Mouse (Mus musculus) lung, postnatal 0 days (tissue): Measurements from ENCODE around the gene Wdr25.

Experiments used
- CTCF ChIP-seq: IDR thresholded peaks from 2 replicates; pipeline ENCODE4 v1.5.1; 2016; ENCODE audit warnings: antibody characterized with exemption, mild to moderate bottlenecking
- EP300 ChIP-seq: IDR thresholded peaks from 2 replicates; pipeline ENCODE4 v1.6.1; 2016; ENCODE audit warnings: antibody characterized with exemption, mild to moderate bottlenecking, control low read depth

DNA sequence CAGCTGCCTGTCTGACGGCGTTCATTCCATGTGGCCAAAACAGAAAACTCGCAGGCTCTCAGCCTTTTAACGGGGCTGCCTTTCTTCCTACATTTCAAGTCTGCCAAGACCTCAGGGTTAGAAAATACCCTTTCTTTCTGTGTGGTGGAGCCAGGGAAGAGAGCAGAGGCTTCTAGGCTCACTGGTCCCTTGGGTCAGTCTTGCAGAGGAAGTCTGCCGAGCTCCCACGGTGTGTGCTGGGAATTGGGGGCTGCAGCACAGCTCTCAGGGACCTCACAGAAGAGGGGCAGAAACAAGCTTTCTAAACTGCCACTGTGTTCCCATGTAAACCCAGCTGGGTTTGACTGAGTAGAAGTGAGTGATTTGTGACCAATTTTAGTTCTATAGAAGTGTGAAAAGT, 40.8 kb downstream of the Wdr25 start:
- TF ChIP-seq CTCF (no peak), EP300 (no peak)
